Mouse (Mus musculus) leukemia stem cell, adult 10-12 weeks (primary cell): ENCODE results near the gene Olfr920. TPM values are rescaled to one million over a fixed set of nuclear protein-coding genes. Genes with fewer than 3 reads are reported as not detected.

ENCODE experiments used
- polyA plus RNA-seq: library from polyadenylated mRNA; stranded (reverse); fragments of >175 nt; gene quantifications from 2 replicates; pipeline ENCODE4 v1.2.3, GENCODE M21; 2012; ENCODE audit warnings: low replicate concordance

The Olfr920 gene
- not detected in 2 replicates for polyA plus RNA-seq

DNA sequence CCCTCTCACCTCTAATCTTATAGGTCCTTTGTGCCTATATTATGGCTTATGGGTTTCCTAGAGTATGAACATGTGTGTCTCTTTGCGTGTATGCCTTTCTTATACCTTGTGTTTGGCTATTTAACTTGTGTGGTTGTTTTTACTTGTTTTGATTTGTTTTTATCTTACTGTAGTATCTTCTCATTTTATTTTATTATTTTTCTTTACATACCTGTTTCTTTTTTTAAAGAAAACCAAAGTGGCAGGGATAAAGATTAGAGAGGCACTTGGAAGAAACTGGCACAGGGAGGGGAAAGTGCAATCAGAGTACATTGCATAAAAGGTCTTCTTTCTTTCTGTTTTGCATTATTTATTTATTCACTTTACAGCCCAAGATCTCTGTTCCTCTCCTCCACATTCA, at the start of gene Olfr920:
Gene Olfr920 (plus strand): TSS at position 301 of the 400 bp plus-strand sequence.

DNA sequence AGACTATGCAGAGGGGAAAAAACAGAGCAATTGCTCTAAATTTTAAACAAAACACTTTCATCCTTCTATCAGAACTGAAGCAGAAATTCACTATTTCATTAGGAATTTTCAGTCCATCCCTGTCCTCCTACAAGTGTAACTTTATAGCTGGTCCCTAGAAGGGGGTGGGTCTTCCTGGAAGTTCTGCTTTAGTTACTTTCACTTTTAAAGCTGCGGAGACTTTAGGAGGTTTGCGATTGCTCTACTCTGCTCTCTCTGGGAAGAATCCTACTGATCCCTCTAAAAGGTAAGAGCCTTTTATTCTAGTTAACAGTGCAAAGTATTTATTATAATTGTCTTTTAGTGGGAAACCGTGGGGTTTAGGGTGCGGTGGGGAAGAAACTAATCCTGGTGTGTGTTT, 34.0 kb upstream of the Olfr920 start, which contains the start of gene Vwa5a:
Gene Vwa5a (plus strand): TSS at position 167 of the 400 bp plus-strand sequence.

DNA sequence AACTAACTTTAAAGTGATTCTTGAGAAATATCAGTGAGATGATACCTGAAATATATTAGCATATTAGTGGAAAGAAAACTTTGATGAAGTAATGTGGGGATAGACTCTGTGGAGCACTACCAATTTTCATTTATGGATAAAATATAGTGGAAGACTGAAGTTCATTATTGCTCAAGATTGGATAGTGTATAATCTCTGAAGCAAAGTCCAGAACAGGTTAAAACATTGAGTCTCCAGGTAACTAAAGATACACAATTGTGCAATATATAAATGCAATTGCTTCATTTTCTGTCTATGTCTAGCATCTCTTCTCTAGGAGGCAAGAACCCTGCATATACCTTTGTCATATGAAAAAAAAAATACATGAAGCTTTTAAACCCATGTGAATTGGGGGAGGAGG, 20.7 kb downstream of the Olfr920 start, which contains the start of gene Olfr921:
Gene Olfr921 (plus strand): TSS at position 301 of the 400 bp plus-strand sequence.

Other genes starting within 250 kb of the Olfr920 start
- not detected in 2 replicates for gene Olfr911-ps1, start 230.7 kb upstream of the Olfr920 start, polyA plus RNA-seq
- gene Olfr910, start 214.4 kb upstream of the Olfr920 start, polyA plus RNA-seq, result 0.08 TPM in 1 of 2 replicates, not detected in the other
- gene Olfr912, start 172.1 kb upstream of the Olfr920 start, polyA plus RNA-seq, result not detected in 2 replicates
- not detected in 2 replicates for gene Olfr913, start 159.5 kb upstream of the Olfr920 start, polyA plus RNA-seq
- not detected in 2 replicates for gene Olfr914, start 147.2 kb upstream of the Olfr920 start, polyA plus RNA-seq
- gene Olfr916, start 92.4 kb upstream of the Olfr920 start, polyA plus RNA-seq, result not detected in 2 replicates
- not detected in 2 replicates for gene Olfr917, start 86.5 kb upstream of the Olfr920 start, polyA plus RNA-seq
- gene Olfr918, start 77.7 kb upstream of the Olfr920 start, polyA plus RNA-seq, result not detected in 2 replicates
- not detected in 2 replicates for gene Olfr919, start 48.6 kb upstream of the Olfr920 start, polyA plus RNA-seq
- 0.60 and 2.9 TPM in 2 replicates for gene Vwa5a, start 34.0 kb upstream of the Olfr920 start, polyA plus RNA-seq
- gene Olfr921, start 20.8 kb downstream of the Olfr920 start, polyA plus RNA-seq, result not detected in 2 replicates
- gene Olfr922, start 62.3 kb downstream of the Olfr920 start, polyA plus RNA-seq, result 0.05 TPM in 1 of 2 replicates, not detected in the other
- gene Olfr923, start 74.2 kb downstream of the Olfr920 start, polyA plus RNA-seq, result not detected in 2 replicates
- gene Olfr924, start 92.2 kb downstream of the Olfr920 start, polyA plus RNA-seq, result not detected in 2 replicates
- not detected in 2 replicates for gene Olfr26, start 102.8 kb downstream of the Olfr920 start, polyA plus RNA-seq
- gene Olfr926, start 124.8 kb downstream of the Olfr920 start, polyA plus RNA-seq, result not detected in 2 replicates
- not detected in 2 replicates for gene Olfr930, start 177.5 kb downstream of the Olfr920 start, polyA plus RNA-seq
- gene Olfr933, start 220.0 kb downstream of the Olfr920 start, polyA plus RNA-seq, result not detected in 2 replicates
- gene Olfr934, start 236.0 kb downstream of the Olfr920 start, polyA plus RNA-seq, result not detected in 2 replicates
- gene Olfr935, start 247.4 kb downstream of the Olfr920 start, polyA plus RNA-seq, result not detected in 2 replicates